Mouse (Mus musculus): Measurements from ENCODE around the gene Ces1e.

DNA sequence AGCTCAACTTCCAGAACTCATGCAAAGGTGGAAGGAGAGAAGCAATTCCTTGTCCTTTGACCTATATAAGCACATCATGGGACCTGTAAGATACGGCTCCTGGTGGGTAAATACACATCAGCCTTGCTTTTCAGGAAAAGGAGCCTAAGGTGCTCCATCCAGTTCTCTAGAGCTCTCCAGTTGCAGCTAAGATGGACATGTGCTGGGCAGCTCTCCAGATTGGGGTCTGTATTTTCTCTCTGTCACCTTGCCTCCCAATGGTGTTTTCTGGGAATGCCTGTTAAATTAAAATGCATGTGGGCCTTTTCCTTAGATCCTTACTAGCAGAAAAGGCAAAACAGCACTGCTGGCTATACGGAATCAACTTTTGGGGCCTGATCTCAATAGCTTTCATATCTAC lies 54.9 kb downstream of the Ces1e start:
- no peak for TF ChIP-seq CTCF (IDR thresholded peaks at IDR 0.05; ENCODE audit: borderline replicate concordance, control insufficient read depth, extremely low read depth, insufficient read depth, low read length, poor library complexity)
- TF ChIP-seq POLR2A (IDR thresholded peaks at IDR 0.05; ENCODE audit: control insufficient read depth, extremely low read depth, insufficient read depth, low read length, poor library complexity): no peak
